In genomic region chr8:11008379-11008775, GRCm38 (mm10) we compare ENCODE assay signal across 8 mouse cellular contexts. TPM values are rescaled to one million over a fixed set of nuclear protein-coding genes. Genes with fewer than 3 reads are reported as not detected.
A peak's percentile ranks its signal among the peaks of the same experiment; 100 is the strongest.
DNase-seq lines count a peak whose midpoint lies in the region; ATAC-seq lines count a peak whose summit lies in the region.

Gene Irs2, minus strand, starts transcription at chr8:11008458.

- no peak for DNase-seq in heart, embryonic 10.5 days (ENCODE audit: low spot score)
- DNase-seq in heart, adult 9 months (ENCODE audit: low spot score in 2 of 2), result no peak
- no peak for DNase-seq in adrenal gland, adult 2 months
- no peak for DNase-seq in gastrocnemius, postnatal 10 days
- DNase-seq in layer of hippocampus, postnatal 14 days (ENCODE audit: low spot score in 2 of 2), result no peak
- no peak for DNase-seq in right cerebral cortex, adult 2 months (ENCODE audit: low spot score in 2 of 2)
- DNase-seq in urinary bladder, adult 18-20 months (ENCODE audit: low spot score in 2 of 2), result no peak

- ATAC-seq in monocyte, adult 5-6 weeks (replicated peaks; ENCODE audit: insufficient number of reproducible peaks, low FRiP score, low TSS enrichment, poor library complexity, severe bottlenecking), result no peak

- 1% methylated on average over 56 of the region's 64 CpGs for WGBS in heart, embryonic 10.5 days

- H3K27ac ChIP-seq in heart, embryonic 10.5 days, result peak within 1 kb of the TSS; percentile 97

- peak within 1 kb of the TSS; percentile 86 for H3K4me3 ChIP-seq in heart, embryonic 10.5 days

- H3K27me3 ChIP-seq in heart, embryonic 10.5 days (ENCODE audit: insufficient read depth, poor library complexity, severe bottlenecking), result no peaks in the 10 kb centered on the region

- peaks cover 65% of the 10 kb centered on the region for H3K4me1 ChIP-seq in heart, embryonic 10.5 days

- no peaks in the 10 kb centered on the region for H3K9me3 ChIP-seq in heart, embryonic 10.5 days

- H3K36me3 ChIP-seq in heart, embryonic 10.5 days, result peaks cover 26% of the 10 kb centered on the region

RNA-seq across cellular contexts. Expression of gene Irs2, which starts in this region (rescaled TPM):
- polyA plus RNA-seq in heart, embryonic 10.5 days (2016; fragmentation: Nextera tagmentation; extraction: Ambion mirVana), result 4.5 and 6.2 TPM in 2 replicates
- total RNA-seq in adrenal gland, adult 2 months (2021), result 10 to 100 TPM; 29.8 to 37.6 TPM
- polyA plus RNA-seq in adrenal gland, adult 2 months (2012; rRNA removed), result 17.7 and 19.6 TPM in 2 replicates
- total RNA-seq in gastrocnemius, postnatal 10 days (2021), result 10 to 100 TPM; 10.1 to 10.4 TPM
- 10 to 100 TPM; 59.9 to 65.7 TPM for total RNA-seq in layer of hippocampus, postnatal 14 days (2021)
- 31.1 to 35.4 TPM (median 33.2 TPM) in 3 replicates for total RNA-seq in monocyte, adult 5-6 weeks (2017)
